Mouse (Mus musculus): Measurements from ENCODE around the gene Tph1.

DNA sequence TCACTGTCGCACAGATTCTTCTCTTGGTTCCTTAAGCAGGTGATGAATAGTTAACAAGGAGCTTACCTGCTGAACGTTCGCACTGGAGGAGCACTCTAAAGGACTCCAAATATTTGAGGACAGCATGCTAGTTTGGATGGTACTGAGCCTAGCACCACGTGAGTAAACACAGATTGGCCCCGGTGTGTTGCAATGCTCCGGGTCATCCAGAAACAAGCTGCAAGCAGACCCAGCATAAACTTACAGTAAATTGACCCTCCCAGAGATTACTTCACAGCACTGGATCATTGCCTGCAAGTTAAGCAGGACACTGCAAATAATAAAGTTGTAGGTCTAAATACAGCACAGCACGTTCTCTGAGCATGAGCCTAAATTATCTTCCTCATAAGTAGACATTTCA lies 47.2 kb upstream of the Tph1 start:
- TF ChIP-seq CTCF (IDR thresholded peaks at IDR 0.05; ENCODE audit: low read depth, low read length) (no peak), TAL1 (conservative IDR thresholded peaks at IDR 0.05; ENCODE audit: low read depth, low read length) (no peak), POLR2AphosphoS5 (IDR thresholded peaks at IDR 0.05; ENCODE audit: insufficient replicate concordance, low read depth, low read length) (no peak), GATA1 (IDR thresholded peaks at IDR 0.05; ENCODE audit: borderline replicate concordance, low read length) (no peak), GATA2 (IDR thresholded peaks at IDR 0.05; ENCODE audit: borderline replicate concordance, low read depth, low read length) (no peak)

Data from G1E (cell line).